Mouse (Mus musculus): ENCODE measurements around the gene Asic3. TPM values are rescaled to one million over a fixed set of nuclear protein-coding genes. Genes with fewer than 3 reads are reported as not detected.

The Asic3 gene
- total RNA-seq, 2 experiments from 2014 or later: not detected

- ATAC-seq (replicated peaks; ENCODE audit: low FRiP score, poor library complexity, severe bottlenecking): no peak
Measured at GRCm38 (mm10) chr5:24413938-24414337, 746 bp downstream of the Asic3 start.

- peak; percentile 34; the same call in 1 of the 2 replicates for ATAC-seq (replicated peaks; ENCODE audit: low FRiP score, poor library complexity, severe bottlenecking)
Measured at GRCm38 (mm10) chr5:24416222-24416736, 3.1 kb downstream of the Asic3 start.

GRCm38 (mm10) chr5:24417587-24417986, 4.4 kb downstream of the Asic3 start:
- no peak for ATAC-seq (replicated peaks; ENCODE audit: low FRiP score, poor library complexity, severe bottlenecking)

GRCm38 (mm10) chr5:24420381-24420780, 7.2 kb downstream of the Asic3 start:
- no peak for ATAC-seq (replicated peaks; ENCODE audit: low FRiP score, poor library complexity, severe bottlenecking)

- peak; percentile 89 for ATAC-seq (replicated peaks; ENCODE audit: low FRiP score, poor library complexity, severe bottlenecking)
Measured at GRCm38 (mm10) chr5:24423129-24424003, 10.2 kb downstream of the Asic3 start, which contains the start of the genes Cdk5 and Slc4a2. Cdk5 (minus strand) TSS chr5:24423530. Slc4a2 (plus strand) TSS chr5:24423837.

GRCm38 (mm10) chr5:24424004-24424781, 11.0 kb downstream of the Asic3 start:
- peak; percentile 53 for ATAC-seq (replicated peaks; ENCODE audit: low FRiP score, poor library complexity, severe bottlenecking)

- no peak for ATAC-seq (replicated peaks; ENCODE audit: low FRiP score, poor library complexity, severe bottlenecking)
Measured at GRCm38 (mm10) chr5:24424861-24425411, 11.7 kb downstream of the Asic3 start.

- no peak for ATAC-seq (replicated peaks; ENCODE audit: low FRiP score, poor library complexity, severe bottlenecking)
Measured at GRCm38 (mm10) chr5:24425421-24426036, 12.3 kb downstream of the Asic3 start.

GRCm38 (mm10) chr5:24426037-24426432, 12.8 kb downstream of the Asic3 start:
- no peak for ATAC-seq (replicated peaks; ENCODE audit: low FRiP score, poor library complexity, severe bottlenecking)

- no peak for ATAC-seq (replicated peaks; ENCODE audit: low FRiP score, poor library complexity, severe bottlenecking)
Measured at GRCm38 (mm10) chr5:24426556-24427284, 13.5 kb downstream of the Asic3 start.

- no peak for ATAC-seq (replicated peaks; ENCODE audit: low FRiP score, poor library complexity, severe bottlenecking)
Measured at GRCm38 (mm10) chr5:24427285-24427633, 14.1 kb downstream of the Asic3 start.

GRCm38 (mm10) chr5:24427981-24428402, 14.8 kb downstream of the Asic3 start:
- ATAC-seq (replicated peaks; ENCODE audit: low FRiP score, poor library complexity, severe bottlenecking): no peak

- ATAC-seq (replicated peaks; ENCODE audit: low FRiP score, poor library complexity, severe bottlenecking): no peak
Measured at GRCm38 (mm10) chr5:24428596-24428995, 15.4 kb downstream of the Asic3 start.

- ATAC-seq (replicated peaks; ENCODE audit: low FRiP score, poor library complexity, severe bottlenecking): no peak
Measured at GRCm38 (mm10) chr5:24433993-24434392, 20.8 kb downstream of the Asic3 start.

GRCm38 (mm10) chr5:24441187-24441586, 28.0 kb downstream of the Asic3 start:
- no peak for ATAC-seq (replicated peaks; ENCODE audit: low FRiP score, poor library complexity, severe bottlenecking)

GRCm38 (mm10) chr5:24442029-24442428, 28.8 kb downstream of the Asic3 start:
- ATAC-seq (replicated peaks; ENCODE audit: low FRiP score, poor library complexity, severe bottlenecking): no peak

- ATAC-seq (replicated peaks; ENCODE audit: low FRiP score, poor library complexity, severe bottlenecking): no peak
Measured at GRCm38 (mm10) chr5:24443204-24443603, 30.0 kb downstream of the Asic3 start.

GRCm38 (mm10) chr5:24443927-24444326, 30.7 kb downstream of the Asic3 start:
- no peak for ATAC-seq (replicated peaks; ENCODE audit: low FRiP score, poor library complexity, severe bottlenecking)

- peak; percentile 88 for ATAC-seq (replicated peaks; ENCODE audit: low FRiP score, poor library complexity, severe bottlenecking)
Measured at GRCm38 (mm10) chr5:24444746-24445427, 31.7 kb downstream of the Asic3 start, which contains the start of gene Fastk. Fastk (minus strand) TSS chr5:24445287.
